Mouse (Mus musculus): Measurements from ENCODE around the gene Tamm41. TPM values are rescaled to one million over a fixed set of nuclear protein-coding genes. Genes with fewer than 3 reads are reported as not detected.

Gene Tamm41
- polyA plus RNA-seq, 1 experiment from 2014 or later, result 104 TPM

Other genes starting within 250 kb of the Tamm41 start
- gene Vgll4, start 67.9 kb downstream of the Tamm41 start, polyA plus RNA-seq (2016; fragmentation: Nextera tagmentation; extraction: Ambion mirVana), result 114 and 129 TPM in 2 replicates
- 0.26 and 0.30 TPM in 2 replicates for gene Syn2, start 97.0 kb upstream of the Tamm41 start, polyA plus RNA-seq (2016; fragmentation: Nextera tagmentation; extraction: Ambion mirVana)
- not detected in 2 replicates for gene Gm17482, start 189.5 kb upstream of the Tamm41 start, polyA plus RNA-seq (2016; fragmentation: Nextera tagmentation; extraction: Ambion mirVana)
- 0.15 TPM in 1 of 2 replicates, not detected in the other for gene Timp4, start 214.3 kb upstream of the Tamm41 start, polyA plus RNA-seq (2016; fragmentation: Nextera tagmentation; extraction: Ambion mirVana)